Mouse (Mus musculus) kidney, adult 2 months (tissue): ENCODE results near the gene Itpripl2.
A peak's percentile ranks its signal among the peaks of the same experiment; 100 is the strongest.

ENCODE experiments used
- CTCF ChIP-seq: fragments of 200-500 bp; conservative IDR thresholded peaks from 2 replicates; pipeline ENCODE4 v1.5.1; 2011; ENCODE audit warnings: low read depth, mild to moderate bottlenecking, control low read depth, low read length, moderate library complexity, mixed read lengths; ENCODE audit not compliant: insufficient read depth, insufficient read length
- POLR2A ChIP-seq: fragments of 200-500 bp; IDR thresholded peaks from one replicate; pipeline ENCODE4 v1.6.1; 2011; ENCODE audit warnings: low read depth, low read length, control low read depth

GRCm38 (mm10) chr7:118437101-118437802, 54.5 kb downstream of the Itpripl2 start:
- TF ChIP-seq CTCF (peak; percentile 65), POLR2A (no peak)
